Mouse (Mus musculus): ENCODE results near the gene Spg11.

DNA sequence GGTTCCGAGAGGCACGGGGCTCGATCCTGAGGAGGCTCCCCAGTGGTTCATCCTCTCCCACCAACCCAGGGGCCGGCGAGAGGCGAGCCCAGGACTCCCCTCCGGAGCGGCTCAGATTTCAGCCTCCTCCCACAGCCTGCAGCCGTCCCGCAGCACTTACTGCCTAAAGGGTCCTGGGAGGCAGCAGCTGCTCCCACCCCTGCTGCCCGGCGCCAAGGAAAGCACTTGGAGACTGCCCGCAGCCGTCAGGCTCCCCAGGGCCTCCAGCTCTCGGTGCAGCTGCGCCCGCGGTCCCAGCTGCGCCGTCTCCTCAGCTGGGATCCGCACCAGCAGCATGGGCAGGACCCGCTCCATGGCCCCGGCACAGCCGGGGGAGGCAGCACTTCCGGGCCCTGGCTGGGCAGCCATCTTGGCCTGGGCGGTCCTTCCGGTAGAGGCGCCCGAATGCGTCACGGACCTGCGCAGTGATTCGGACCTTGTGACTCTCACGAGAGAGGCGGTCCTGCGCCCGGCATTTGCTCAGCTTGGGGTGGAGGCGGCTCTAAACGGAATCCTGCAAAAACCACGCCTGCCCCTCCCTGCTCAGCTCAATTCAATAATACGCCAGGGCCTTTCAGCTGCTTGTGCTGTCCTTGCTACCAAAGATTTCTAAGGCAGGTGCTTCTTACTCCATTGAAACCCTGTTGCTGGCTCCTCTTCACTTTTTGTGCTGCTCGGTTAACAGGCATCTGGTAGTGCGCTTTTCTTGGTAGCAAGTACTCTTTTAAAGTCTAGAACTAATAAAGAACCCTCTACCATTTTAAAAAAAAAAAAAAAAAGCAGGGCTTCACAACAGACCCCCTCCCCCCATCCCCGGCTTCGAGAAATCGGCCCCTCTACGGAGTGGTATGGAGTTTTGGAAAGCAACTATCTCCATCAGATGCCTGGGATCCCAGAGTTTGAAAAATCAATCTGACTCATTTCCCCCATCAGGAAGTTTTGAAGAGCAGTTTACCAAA is at the start of gene Spg11:
- TF ChIP-seq GATA1 (IDR thresholded peaks at IDR 0.05; ENCODE audit: borderline replicate concordance, low read length) (no peak), CTCF (IDR thresholded peaks at IDR 0.05; ENCODE audit: low read depth, low read length) (no peak), TAL1 (conservative IDR thresholded peaks at IDR 0.05; ENCODE audit: low read depth, low read length) (no peak), POLR2AphosphoS5 (IDR thresholded peaks at IDR 0.05; ENCODE audit: insufficient replicate concordance, low read depth, low read length) (no peak; the same call in 1 of the 2 replicates)
